Mouse (Mus musculus): Measurements from ENCODE around the gene Nek7. TPM values are rescaled to one million over a fixed set of nuclear protein-coding genes. Genes with fewer than 3 reads are reported as not detected.

The Nek7 gene
- polyA plus RNA-seq, 1 experiment from 2014 or later: 29.4 TPM

DNA sequence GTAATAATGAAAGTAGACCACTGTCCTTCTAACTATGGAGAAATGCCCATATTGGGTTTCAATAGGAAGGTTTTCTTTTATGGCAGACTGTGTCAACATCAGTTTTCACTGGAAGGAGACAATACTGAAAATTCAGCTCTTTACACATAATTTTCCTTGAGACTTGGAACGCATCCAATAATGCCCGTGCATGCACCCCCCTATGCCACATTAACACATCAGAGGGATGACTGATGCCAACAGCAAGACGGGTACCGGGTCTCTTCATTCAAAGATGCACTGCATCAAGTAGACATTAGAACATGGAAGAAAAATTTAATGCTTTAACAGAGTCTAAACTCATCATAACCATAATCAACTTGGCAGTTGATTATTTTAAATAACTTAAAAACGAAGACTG is 101.7 kb downstream of the Nek7 start:
- Histone ChIP-seq H3K9ac (ENCODE audit: low read depth, low read length) (no peak overlapping the region), H3K4me3 (ENCODE audit: low read depth, low read length) (no peak overlapping the region), H3K36me3 (ENCODE audit: control insufficient read depth, insufficient read depth, low read length) (no peaks in the 10 kb centered on the region), H3K27me3 (replicated peaks; ENCODE audit: control insufficient read depth, insufficient read depth, low read length) (no peaks in the 10 kb centered on the region), H3K9me3 (ENCODE audit: control insufficient read depth, low read length) (no peaks in the 10 kb centered on the region), H3K4me1 (replicated peaks; ENCODE audit: control insufficient read depth, insufficient read depth, low read length) (0 out of 2 replicates have a peak, but pooled peaks cover 3% of the 10 kb centered on the region), H3K4me2 (no peak overlapping the region), H3K27ac (ENCODE audit: low read depth, low read length) (no peak overlapping the region)
- WGBS: 86% methylated on average over 5 of the region's 5 CpGs
- ATAC-seq (replicated peaks; ENCODE audit: low FRiP score) (no peak), DNase-seq (ENCODE audit: low spot score) (no peak)

DNA sequence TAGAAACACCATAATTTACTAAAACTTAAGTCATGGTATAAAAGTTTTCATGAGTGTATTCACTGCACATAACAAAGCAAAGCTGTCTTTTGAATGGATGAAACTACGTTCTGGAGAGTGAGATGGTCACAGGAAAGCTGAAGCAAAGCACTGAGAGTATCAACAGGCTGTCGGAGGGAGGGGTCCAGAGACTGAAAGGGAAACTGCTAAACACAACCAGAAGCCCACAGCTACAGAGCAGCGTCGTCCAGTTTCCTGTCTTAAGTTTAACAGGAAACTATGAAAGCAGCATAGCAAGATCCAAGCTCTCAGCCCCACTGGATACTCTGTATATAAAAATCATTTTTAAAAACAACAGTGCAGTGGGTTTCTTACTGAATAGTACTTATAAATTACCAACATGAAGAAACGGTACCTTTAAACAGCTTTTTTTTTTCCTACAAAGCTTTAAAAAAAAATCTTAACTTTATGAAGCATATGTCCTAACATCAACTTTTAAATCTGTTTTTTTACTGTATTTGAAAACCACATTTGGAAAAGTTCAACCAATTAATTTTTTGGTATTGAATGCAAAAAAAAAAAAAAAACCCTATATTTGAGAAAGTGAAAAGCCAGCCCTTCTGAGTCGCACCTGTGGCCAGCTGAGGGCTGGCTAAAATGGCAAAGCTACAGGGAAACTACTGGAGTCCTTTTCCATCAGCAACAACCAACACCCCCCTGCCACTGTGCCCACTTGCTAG is 102.4 kb downstream of the Nek7 start:
- no peak overlapping the region for H3K9ac ChIP-seq (ENCODE audit: low read depth, low read length)
- ATAC-seq (replicated peaks; ENCODE audit: low FRiP score): no peak
- H3K4me3 ChIP-seq (ENCODE audit: low read depth, low read length): no peak overlapping the region
- H3K27me3 ChIP-seq (replicated peaks; ENCODE audit: control insufficient read depth, insufficient read depth, low read length): no peaks in the 10 kb centered on the region
- DNase-seq (ENCODE audit: low spot score): no peak
- H3K4me1 ChIP-seq (replicated peaks; ENCODE audit: control insufficient read depth, insufficient read depth, low read length): 0 out of 2 replicates have a peak, but pooled peaks cover 3% of the 10 kb centered on the region
- no peak overlapping the region for H3K27ac ChIP-seq (ENCODE audit: low read depth, low read length)
- no peaks in the 10 kb centered on the region for H3K36me3 ChIP-seq (ENCODE audit: control insufficient read depth, insufficient read depth, low read length)
- WGBS: 38% methylated on average over 6 of the region's 6 CpGs
- no peaks in the 10 kb centered on the region for H3K9me3 ChIP-seq (ENCODE audit: control insufficient read depth, low read length)
- H3K4me2 ChIP-seq: peak overlapping the region; percentile 9; the same call in 1 of the 2 replicates

DNA sequence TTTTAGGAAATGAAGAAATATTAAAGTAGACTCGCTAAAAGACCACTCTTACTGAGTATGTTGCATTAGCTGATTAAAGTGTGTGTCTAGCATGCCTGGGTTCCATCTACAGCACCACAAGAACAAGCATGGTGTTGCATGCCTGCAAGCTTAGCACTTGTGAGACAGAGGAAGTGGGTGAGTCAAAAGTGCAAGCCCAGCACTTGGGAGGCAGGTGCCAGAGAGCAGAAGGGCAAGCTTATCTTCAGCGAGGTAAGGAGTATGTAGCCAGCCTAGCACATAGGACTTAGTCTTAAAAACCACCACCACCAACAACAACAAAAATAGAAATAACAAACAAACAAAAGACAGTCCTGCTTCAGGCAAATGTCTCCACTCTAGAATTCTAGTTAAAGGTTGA is 103.0 kb downstream of the Nek7 start:
- Histone ChIP-seq H3K9ac (ENCODE audit: low read depth, low read length) (no peak overlapping the region), H3K27ac (ENCODE audit: low read depth, low read length) (no peak overlapping the region), H3K4me1 (replicated peaks; ENCODE audit: control insufficient read depth, insufficient read depth, low read length) (0 out of 2 replicates have a peak, but pooled peaks cover 3% of the 10 kb centered on the region), H3K4me2 (peak overlapping the region; percentile 9; the same call in 1 of the 2 replicates), H3K4me3 (ENCODE audit: low read depth, low read length) (no peak overlapping the region), H3K36me3 (ENCODE audit: control insufficient read depth, insufficient read depth, low read length) (no peaks in the 10 kb centered on the region), H3K9me3 (ENCODE audit: control insufficient read depth, low read length) (no peaks in the 10 kb centered on the region), H3K27me3 (replicated peaks; ENCODE audit: control insufficient read depth, insufficient read depth, low read length) (no peaks in the 10 kb centered on the region)
- WGBS: 49% methylated on average over 2 of the region's 2 CpGs
- DNase-seq (ENCODE audit: low spot score) (no peak), ATAC-seq (replicated peaks; ENCODE audit: low FRiP score) (0 out of 2 replicates have a peak, but pooled peaks have one; percentile 29)

- DNase-seq (ENCODE audit: low spot score) (no peak), ATAC-seq (replicated peaks; ENCODE audit: low FRiP score) (no peak)
- Histone ChIP-seq H3K9me3 (ENCODE audit: control insufficient read depth, low read length) (no peaks in the 10 kb centered on the region), H3K27me3 (replicated peaks; ENCODE audit: control insufficient read depth, insufficient read depth, low read length) (no peaks in the 10 kb centered on the region), H3K27ac (ENCODE audit: low read depth, low read length) (no peak overlapping the region), H3K9ac (ENCODE audit: low read depth, low read length) (no peak overlapping the region), H3K4me1 (replicated peaks; ENCODE audit: control insufficient read depth, insufficient read depth, low read length) (0 out of 2 replicates have a peak, but pooled peaks cover 3% of the 10 kb centered on the region), H3K4me3 (ENCODE audit: low read depth, low read length) (no peak overlapping the region), H3K4me2 (no peak overlapping the region), H3K36me3 (ENCODE audit: control insufficient read depth, insufficient read depth, low read length) (no peaks in the 10 kb centered on the region)
- WGBS: 84% methylated on average over 9 of the region's 9 CpGs
These were observed 104.6 kb downstream of the Nek7 start for GRCm38 (mm10) chr1:138515362-138515761.

GRCm38 (mm10) chr1:138513982-138514381 is 106.0 kb downstream of the Nek7 start:
- no peak for DNase-seq (ENCODE audit: low spot score)
- H3K9me3 ChIP-seq (ENCODE audit: control insufficient read depth, low read length): no peaks in the 10 kb centered on the region
- no peak overlapping the region for H3K9ac ChIP-seq (ENCODE audit: low read depth, low read length)
- no peak overlapping the region for H3K4me2 ChIP-seq
- H3K4me1 ChIP-seq (replicated peaks; ENCODE audit: control insufficient read depth, insufficient read depth, low read length): 0 out of 2 replicates have a peak, but pooled peaks cover 3% of the 10 kb centered on the region
- no peak overlapping the region for H3K27ac ChIP-seq (ENCODE audit: low read depth, low read length)
- WGBS: 76% methylated on average over 4 of the region's 4 CpGs
- H3K4me3 ChIP-seq (ENCODE audit: low read depth, low read length): no peak overlapping the region
- H3K36me3 ChIP-seq (ENCODE audit: control insufficient read depth, insufficient read depth, low read length): no peaks in the 10 kb centered on the region
- no peak for ATAC-seq (replicated peaks; ENCODE audit: low FRiP score)
- no peaks in the 10 kb centered on the region for H3K27me3 ChIP-seq (replicated peaks; ENCODE audit: control insufficient read depth, insufficient read depth, low read length)

DNA sequence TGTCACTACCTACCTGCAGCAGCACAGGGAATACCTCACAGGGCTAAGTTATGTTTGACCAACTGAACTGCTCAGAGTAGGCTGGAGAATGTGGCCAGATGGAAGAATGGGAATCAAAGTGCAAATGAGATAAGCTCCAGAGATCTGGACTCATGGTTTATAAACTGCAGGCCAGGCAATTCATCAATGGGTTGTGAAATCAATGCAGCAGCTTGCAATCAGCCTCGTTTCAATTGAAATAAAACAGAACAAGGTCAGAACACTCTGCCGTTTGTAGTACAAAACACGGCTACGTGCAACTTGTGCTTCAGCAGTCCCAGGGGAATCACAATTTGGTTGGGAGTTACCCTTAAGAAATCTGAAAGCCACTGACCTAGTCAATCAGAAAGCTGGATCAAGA is 109.4 kb downstream of the Nek7 start:
- no peak overlapping the region for H3K9ac ChIP-seq (ENCODE audit: low read depth, low read length)
- no peak overlapping the region for H3K4me3 ChIP-seq (ENCODE audit: low read depth, low read length)
- no peaks in the 10 kb centered on the region for H3K9me3 ChIP-seq (ENCODE audit: control insufficient read depth, low read length)
- H3K4me1 ChIP-seq (replicated peaks; ENCODE audit: control insufficient read depth, insufficient read depth, low read length): no peaks in the 10 kb centered on the region
- 71% methylated on average over 4 of the region's 4 CpGs for WGBS
- DNase-seq (ENCODE audit: low spot score) (no peak), ATAC-seq (replicated peaks; ENCODE audit: low FRiP score) (0 out of 2 replicates have a peak, but pooled peaks have one; percentile 15)
- H3K27ac ChIP-seq (ENCODE audit: low read depth, low read length): no peak overlapping the region
- H3K36me3 ChIP-seq (ENCODE audit: control insufficient read depth, insufficient read depth, low read length): no peaks in the 10 kb centered on the region
- H3K27me3 ChIP-seq (replicated peaks; ENCODE audit: control insufficient read depth, insufficient read depth, low read length): no peaks in the 10 kb centered on the region
- H3K4me2 ChIP-seq: no peak overlapping the region

- Histone ChIP-seq H3K4me1 (replicated peaks; ENCODE audit: control insufficient read depth, insufficient read depth, low read length) (no peaks in the 10 kb centered on the region), H3K36me3 (ENCODE audit: control insufficient read depth, insufficient read depth, low read length) (no peaks in the 10 kb centered on the region), H3K4me3 (ENCODE audit: low read depth, low read length) (no peak overlapping the region), H3K27me3 (replicated peaks; ENCODE audit: control insufficient read depth, insufficient read depth, low read length) (no peaks in the 10 kb centered on the region), H3K4me2 (no peak overlapping the region), H3K9ac (ENCODE audit: low read depth, low read length) (no peak overlapping the region), H3K27ac (ENCODE audit: low read depth, low read length) (no peak overlapping the region), H3K9me3 (ENCODE audit: control insufficient read depth, low read length) (no peaks in the 10 kb centered on the region)
- ATAC-seq (replicated peaks; ENCODE audit: low FRiP score): no peak
- WGBS: 78% methylated on average over 13 of the region's 13 CpGs
- DNase-seq (ENCODE audit: low spot score): no peak
These were observed 112.4 kb downstream of the Nek7 start for GRCm38 (mm10) chr1:138507446-138508043.

DNA sequence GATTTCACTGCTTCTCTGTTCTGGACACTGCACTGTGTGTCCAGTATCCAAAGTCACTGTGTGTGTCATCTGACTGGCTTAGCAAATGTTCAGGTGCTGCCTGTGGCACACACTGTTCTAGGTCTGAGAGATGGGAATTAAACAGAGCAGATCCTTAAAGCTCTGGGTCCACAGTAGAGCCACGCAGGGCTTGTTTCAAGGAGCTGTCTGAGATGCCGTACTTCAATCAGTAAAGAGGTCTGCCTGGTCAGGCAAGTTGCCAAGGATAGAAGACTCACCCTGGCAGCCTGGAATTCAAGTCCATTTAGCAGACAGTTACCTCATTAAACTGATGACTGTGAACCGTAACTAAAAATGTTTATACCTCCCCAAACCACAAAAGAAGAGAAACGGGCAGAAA is 112.9 kb downstream of the Nek7 start:
- 63% methylated on average over 4 of the region's 4 CpGs for WGBS
- H3K27me3 ChIP-seq (replicated peaks; ENCODE audit: control insufficient read depth, insufficient read depth, low read length): no peaks in the 10 kb centered on the region

DNA sequence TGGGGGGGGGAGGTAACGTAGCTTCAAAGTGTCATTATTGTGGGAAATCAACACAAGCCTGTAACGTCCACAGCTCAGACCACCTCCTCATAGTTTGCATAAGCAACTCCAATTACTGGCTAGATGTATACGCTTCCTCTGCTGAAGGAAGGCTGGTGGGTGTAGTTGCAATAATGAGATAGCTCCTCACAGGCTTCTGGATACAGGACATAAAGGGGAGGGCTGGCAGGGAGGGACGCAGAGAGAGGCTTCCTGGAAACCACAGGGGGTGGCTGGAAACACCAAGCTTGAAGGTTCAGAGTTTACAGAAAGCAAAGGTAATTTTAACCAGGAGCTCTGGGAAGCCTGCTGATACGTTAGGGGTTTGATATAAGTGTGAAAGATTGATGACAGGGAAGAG is 115.7 kb downstream of the Nek7 start:
- no peak overlapping the region for H3K4me2 ChIP-seq
- no peak overlapping the region for H3K27ac ChIP-seq (ENCODE audit: low read depth, low read length)
- WGBS: 50% methylated on average over 5 of the region's 5 CpGs
- no peak overlapping the region for H3K4me3 ChIP-seq (ENCODE audit: low read depth, low read length)
- no peaks in the 10 kb centered on the region for H3K36me3 ChIP-seq (ENCODE audit: control insufficient read depth, insufficient read depth, low read length)
- H3K27me3 ChIP-seq (replicated peaks; ENCODE audit: control insufficient read depth, insufficient read depth, low read length): no peaks in the 10 kb centered on the region
- H3K9ac ChIP-seq (ENCODE audit: low read depth, low read length): no peak overlapping the region
- H3K4me1 ChIP-seq (replicated peaks; ENCODE audit: control insufficient read depth, insufficient read depth, low read length): no peaks in the 10 kb centered on the region
- DNase-seq (ENCODE audit: low spot score) (no peak), ATAC-seq (replicated peaks; ENCODE audit: low FRiP score) (no peak)
- no peaks in the 10 kb centered on the region for H3K9me3 ChIP-seq (ENCODE audit: control insufficient read depth, low read length)

More for the DNA sequence above, 112.9 kb downstream of the Nek7 start:
- Histone ChIP-seq H3K9me3 (ENCODE audit: control insufficient read depth, low read length) (no peaks in the 10 kb centered on the region), H3K27ac (ENCODE audit: low read depth, low read length) (no peak overlapping the region), H3K4me2 (no peak overlapping the region), H3K9ac (ENCODE audit: low read depth, low read length) (no peak overlapping the region), H3K4me3 (ENCODE audit: low read depth, low read length) (no peak overlapping the region), H3K4me1 (replicated peaks; ENCODE audit: control insufficient read depth, insufficient read depth, low read length) (no peaks in the 10 kb centered on the region), H3K36me3 (ENCODE audit: control insufficient read depth, insufficient read depth, low read length) (no peaks in the 10 kb centered on the region)
- DNase-seq (ENCODE audit: low spot score) (no peak), ATAC-seq (replicated peaks; ENCODE audit: low FRiP score) (no peak)

All from liver, embryonic 11.5 days (tissue).